Mouse (Mus musculus) neural tube, embryonic 12.5 days (tissue): ENCODE measurements around the gene Ntmt1. TPM values are rescaled to one million over a fixed set of nuclear protein-coding genes. Genes with fewer than 3 reads are reported as not detected.
A peak's percentile ranks its signal among the peaks of the same experiment; 100 is the strongest.

Experiments
- ATAC-seq: fragments of 200-750 bp; cut with Nextera tagmentation; 2 replicates; pipeline ENCODE4 v1.8.0; 2017; ENCODE audit warnings: low read depth, mild to moderate bottlenecking, moderate TSS enrichment, moderate library complexity; ENCODE audit not compliant: low FRiP score
- H3K27ac ChIP-seq: fragments of 300-500 bp; sonication (generic); 2 replicates; pipeline ENCODE4 v1.5.1; 2016
- H3K27me3 ChIP-seq: fragments of 300-500 bp; sonication (generic); replicated peaks from 2 replicates; pipeline ENCODE4 v1.6.1; 2016; ENCODE audit warnings: mild to moderate bottlenecking
- H3K36me3 ChIP-seq: fragments of 300-500 bp; sonication (generic); 2 replicates; pipeline ENCODE4 v1.6.1; 2016; ENCODE audit warnings: mild to moderate bottlenecking
- H3K4me1 ChIP-seq: fragments of 300-500 bp; sonication (generic); 2 replicates; pipeline ENCODE4 v1.6.1; 2016
- H3K4me2 ChIP-seq: fragments of 300-500 bp; sonication (generic); replicated peaks from 2 replicates; pipeline ENCODE4 v1.6.1; 2016; ENCODE audit warnings: mild to moderate bottlenecking
- H3K4me3 ChIP-seq: fragments of 300-500 bp; sonication (generic); 2 replicates; pipeline ENCODE4 v1.5.1; 2016
- H3K9ac ChIP-seq: fragments of 300-500 bp; sonication (generic); 2 replicates; pipeline ENCODE4 v1.6.1; 2016; ENCODE audit warnings: mild to moderate bottlenecking
- H3K9me3 ChIP-seq: fragments of 300-500 bp; sonication (generic); 2 replicates; pipeline ENCODE4 v1.6.1; 2016; ENCODE audit warnings: mild to moderate bottlenecking
- WGBS: fragments of 180-500 bp; shearing (Covaris S2); methylation state at CpG from one replicate; pipeline ENCODE4 v1.1.7; 2016; 5-methylcytosine and 5-hydroxymethylcytosine counted together
- polyA plus RNA-seq: library from polyadenylated mRNA; unstranded; fragments of >200 nt; fragmentation: Nextera tagmentation; extraction: Ambion mirVana; gene quantifications from 2 replicates; pipeline ENCODE4 v1.2.1, GENCODE M21; 2016

Ntmt1 gene
- polyA plus RNA-seq, 1 experiment from 2014 or later: 111 TPM

DNA sequence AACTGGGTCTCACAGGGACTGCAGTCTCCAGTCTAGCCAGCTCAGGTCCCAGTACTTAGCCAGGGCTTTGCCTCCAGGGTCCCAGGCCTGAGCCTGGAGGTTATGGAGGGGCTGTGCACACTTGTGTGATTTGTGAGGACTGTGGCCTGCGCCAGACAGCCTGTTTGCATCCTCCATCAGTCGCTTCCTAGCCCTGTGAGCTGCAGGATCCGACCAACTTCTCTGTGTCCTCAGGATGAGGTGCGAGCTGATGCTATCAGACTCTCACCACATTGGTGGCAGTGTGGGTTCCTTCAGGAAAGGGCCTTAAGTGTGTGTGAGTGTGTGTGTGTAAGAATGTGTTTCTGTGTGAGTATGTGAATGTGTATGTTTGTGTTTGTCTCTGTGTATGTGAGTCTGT is 20.2 kb upstream of the Ntmt1 start:
- 53% methylated on average over 4 of the region's 4 CpGs for WGBS
- no peaks in the 10 kb centered on the region for H3K27me3 ChIP-seq
- H3K9ac ChIP-seq: peak overlapping the region; percentile 40; the same call in 1 of the 2 replicates
- H3K4me2 ChIP-seq: 0 out of 2 replicates have a peak overlapping the region, but pooled peaks have one; percentile 8
- no peak overlapping the region for H3K4me3 ChIP-seq
- no peaks in the 10 kb centered on the region for H3K36me3 ChIP-seq
- H3K27ac ChIP-seq: peak overlapping the region; percentile 4; the same call in 1 of the 2 replicates
- no peak for ATAC-seq
- H3K9me3 ChIP-seq: no peaks in the 10 kb centered on the region
- peaks cover 42% of the 10 kb centered on the region for H3K4me1 ChIP-seq

DNA sequence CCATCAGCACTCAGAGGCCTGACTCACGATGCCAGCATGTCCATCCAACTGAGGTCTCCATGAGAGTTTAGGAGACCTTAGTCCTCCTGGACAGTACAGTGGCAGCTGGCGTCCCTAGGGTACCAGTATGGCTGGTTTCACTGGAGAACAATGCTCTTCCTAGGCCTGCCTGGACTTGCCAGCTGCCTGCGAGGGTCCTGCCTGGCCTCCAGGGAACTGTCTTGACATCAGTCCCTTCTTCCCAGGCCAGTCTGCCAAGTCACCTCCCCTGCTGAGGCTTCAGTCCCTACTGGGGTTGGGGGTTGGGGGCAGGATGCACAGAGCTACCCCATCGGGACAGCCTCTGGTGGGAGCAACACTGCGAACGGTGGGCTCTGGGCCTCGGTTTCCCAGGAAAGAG is 15.6 kb upstream of the Ntmt1 start:
- H3K9ac ChIP-seq: no peak overlapping the region
- 85% methylated on average over 7 of the region's 7 CpGs for WGBS

DNA sequence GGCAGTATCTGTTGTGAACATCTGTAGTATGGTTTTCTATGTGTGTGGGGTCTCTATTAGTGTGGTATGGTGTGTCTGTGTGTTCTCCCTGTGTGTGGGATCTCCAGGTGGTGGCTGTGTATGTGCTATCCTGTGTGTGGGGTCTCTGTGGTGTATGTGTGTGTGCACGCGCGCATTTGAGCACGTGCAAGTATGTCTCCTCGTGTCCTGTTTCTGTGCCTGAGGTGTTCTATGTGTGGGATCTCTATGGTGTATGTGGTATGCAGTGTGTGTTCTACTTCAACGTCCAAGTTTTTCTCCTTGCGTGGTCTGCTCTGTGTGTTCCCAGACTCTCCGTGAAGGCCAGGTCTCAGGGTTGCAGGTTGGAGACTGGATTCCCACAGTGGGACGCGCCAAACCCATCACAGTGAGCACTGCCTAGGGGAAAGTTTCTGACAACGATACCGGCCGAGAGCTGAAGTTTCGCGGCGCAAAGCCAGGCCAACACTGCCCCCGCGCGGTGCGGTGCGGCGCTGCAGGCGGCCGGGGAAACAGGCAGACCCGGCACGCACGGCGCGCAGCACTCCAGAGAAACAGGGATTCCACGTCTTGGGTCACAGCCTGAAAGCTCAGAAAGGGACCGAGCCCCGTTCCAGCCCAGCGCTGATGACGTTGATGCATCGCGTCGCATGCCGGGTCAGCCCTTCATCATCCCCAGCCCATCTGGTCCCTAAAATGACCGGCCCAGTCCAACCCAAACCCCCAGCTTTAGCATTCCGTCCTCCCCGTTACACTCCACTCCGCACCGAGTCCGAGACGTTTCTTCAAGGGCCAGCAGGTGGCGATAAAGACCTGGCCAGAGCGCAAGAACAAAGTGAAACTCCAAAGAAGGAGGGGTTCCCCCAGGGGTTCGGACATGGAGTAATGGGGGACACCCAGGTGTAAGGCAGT is 13.2 kb upstream of the Ntmt1 start:
- H3K4me3 ChIP-seq: peak overlapping the region; percentile 27
- 5% methylated on average over 48 of the region's 48 CpGs for WGBS
- H3K9ac ChIP-seq: peak overlapping the region; percentile 44; the same call in 1 of the 2 replicates
- peak; percentile 68 for ATAC-seq
- H3K4me2 ChIP-seq: peak overlapping the region; percentile 60
- H3K36me3 ChIP-seq: no peaks in the 10 kb centered on the region
- peaks cover 26% of the 10 kb centered on the region for H3K4me1 ChIP-seq
- H3K27ac ChIP-seq: 0 out of 2 replicates have a peak overlapping the region, but pooled peaks have one; percentile 2
- no peaks in the 10 kb centered on the region for H3K9me3 ChIP-seq
- no peaks in the 10 kb centered on the region for H3K27me3 ChIP-seq

More for the DNA sequence above, 15.6 kb upstream of the Ntmt1 start:
- no peak overlapping the region for H3K4me3 ChIP-seq
- no peak overlapping the region for H3K27ac ChIP-seq
- no peaks in the 10 kb centered on the region for H3K36me3 ChIP-seq
- no peaks in the 10 kb centered on the region for H3K9me3 ChIP-seq
- no peaks in the 10 kb centered on the region for H3K27me3 ChIP-seq
- H3K4me1 ChIP-seq: peaks cover 32% of the 10 kb centered on the region
- no peak for ATAC-seq
- no peak overlapping the region for H3K4me2 ChIP-seq

DNA sequence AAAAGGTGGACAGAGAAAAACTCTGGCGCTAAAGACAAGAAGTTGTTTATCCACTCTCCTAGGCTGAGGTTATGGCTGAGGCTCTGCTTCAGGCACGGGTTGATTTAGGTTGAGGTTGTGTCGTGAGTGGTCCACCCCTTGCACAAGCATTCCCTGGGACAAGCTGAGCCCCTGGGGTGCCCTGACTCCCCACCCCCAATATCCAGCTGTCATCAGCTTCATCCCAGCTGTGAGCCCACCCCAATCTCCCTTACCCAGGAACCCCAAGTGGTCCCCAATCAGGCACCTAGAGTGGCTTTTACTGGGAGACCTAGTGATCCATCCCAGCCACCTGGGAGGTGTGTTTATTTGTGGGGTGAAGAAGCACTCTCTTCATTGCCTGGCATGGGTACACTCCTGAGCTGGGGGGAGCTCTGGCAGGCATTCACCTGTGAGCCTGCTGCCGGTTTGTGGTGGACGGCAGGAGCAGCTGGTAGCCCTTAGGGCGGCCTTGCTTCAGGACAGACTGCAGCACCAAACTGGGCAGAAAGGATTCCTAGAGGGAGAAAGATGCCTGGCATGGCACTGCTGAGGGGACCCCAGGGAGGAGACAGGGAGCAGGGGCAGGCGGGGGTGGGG is 12.2 kb upstream of the Ntmt1 start:
- no peak overlapping the region for H3K27ac ChIP-seq
- no peak for ATAC-seq
- peaks cover 26% of the 10 kb centered on the region for H3K4me1 ChIP-seq
- no peaks in the 10 kb centered on the region; the same call in 1 of the 2 replicates for H3K27me3 ChIP-seq
- H3K9me3 ChIP-seq: no peaks in the 10 kb centered on the region
- 56% methylated on average over 7 of the region's 7 CpGs for WGBS
- peak overlapping the region; percentile 27; the same call in 1 of the 2 replicates for H3K4me3 ChIP-seq
- H3K36me3 ChIP-seq: no peaks in the 10 kb centered on the region
- H3K4me2 ChIP-seq: peak overlapping the region; percentile 60
- H3K9ac ChIP-seq: no peak overlapping the region

DNA sequence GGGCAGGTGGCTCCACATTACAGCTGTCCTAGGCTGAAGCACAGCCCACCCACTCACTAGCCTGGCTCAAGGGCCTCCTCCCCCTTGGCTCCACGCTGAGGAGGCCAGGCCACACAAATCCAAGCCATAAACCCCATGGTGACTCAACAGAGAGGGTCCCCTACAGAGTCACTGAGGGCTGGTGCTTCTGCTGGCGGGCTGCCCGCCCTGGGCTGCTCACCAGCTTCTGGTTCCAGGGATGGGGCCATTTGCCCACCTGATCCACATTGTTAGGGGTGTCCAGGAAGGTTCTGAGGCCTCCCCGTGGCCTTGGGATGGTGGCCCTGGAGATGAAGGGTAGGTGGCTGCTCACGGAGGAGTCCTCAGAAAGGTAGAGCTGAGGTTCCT is 11.7 kb upstream of the Ntmt1 start:
- WGBS: 38% methylated on average over 5 of the region's 5 CpGs
- Histone ChIP-seq H3K27ac (no peak overlapping the region), H3K9ac (peak overlapping the region; percentile 23; the same call in 1 of the 2 replicates), H3K27me3 (peaks cover 3% of the 10 kb centered on the region), H3K36me3 (no peaks in the 10 kb centered on the region), H3K4me2 (peak overlapping the region; percentile 50), H3K4me1 (peaks cover 29% of the 10 kb centered on the region), H3K9me3 (no peaks in the 10 kb centered on the region), H3K4me3 (no peak overlapping the region)
- ATAC-seq: peak; percentile 18; the same call in 1 of the 2 replicates

DNA sequence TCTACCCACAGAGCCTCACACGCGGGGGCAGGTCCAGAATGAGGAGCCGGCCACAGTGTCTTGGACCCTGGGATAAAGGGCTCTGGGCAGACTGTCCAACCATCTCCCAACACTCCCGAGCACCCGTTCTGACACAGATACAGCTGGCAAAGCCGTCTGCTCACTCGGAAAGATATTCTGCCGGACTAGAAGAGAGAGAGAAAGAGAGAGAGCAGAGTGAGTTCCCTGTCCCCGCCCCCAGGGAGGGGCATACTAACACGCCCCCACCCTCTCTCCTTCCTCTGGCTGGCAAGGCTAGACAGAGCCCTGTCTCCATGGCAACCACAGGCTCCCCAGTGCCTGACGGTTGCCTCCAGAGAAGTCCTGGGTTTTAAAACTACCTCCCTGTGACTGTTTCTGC is 11.2 kb upstream of the Ntmt1 start:
- peaks cover 34% of the 10 kb centered on the region for H3K4me1 ChIP-seq
- H3K36me3 ChIP-seq: no peaks in the 10 kb centered on the region
- H3K9me3 ChIP-seq: no peaks in the 10 kb centered on the region
- H3K9ac ChIP-seq: peak overlapping the region; percentile 23; the same call in 1 of the 2 replicates
- no peak overlapping the region for H3K4me3 ChIP-seq
- WGBS: 4% methylated on average over 11 of the region's 11 CpGs
- peak; percentile 59 for ATAC-seq
- H3K27me3 ChIP-seq: peaks cover 8% of the 10 kb centered on the region
- H3K4me2 ChIP-seq: peak overlapping the region; percentile 50
- H3K27ac ChIP-seq: no peak overlapping the region

DNA sequence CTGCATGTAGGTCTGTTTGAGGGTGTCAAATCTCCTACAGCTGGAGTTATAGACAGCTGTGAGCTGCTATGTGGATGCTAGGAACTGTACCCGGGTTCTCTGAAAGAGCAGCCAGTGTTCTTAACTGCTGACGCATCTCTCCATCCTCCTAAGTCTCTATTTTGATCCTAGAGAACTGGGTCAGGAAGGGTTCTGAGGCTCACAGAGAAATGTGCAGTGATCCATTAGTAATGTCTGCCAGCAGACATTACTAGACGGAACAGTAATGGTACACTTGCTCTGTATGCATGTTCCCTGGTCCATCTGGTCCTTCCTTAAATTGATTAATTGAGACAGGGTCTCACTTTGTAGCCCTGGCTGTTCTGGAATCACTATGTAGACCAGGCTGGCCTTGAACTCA is 8.2 kb upstream of the Ntmt1 start:
- H3K9me3 ChIP-seq: no peaks in the 10 kb centered on the region
- no peak overlapping the region for H3K27ac ChIP-seq
- no peak overlapping the region for H3K4me3 ChIP-seq
- H3K9ac ChIP-seq: no peak overlapping the region
- ATAC-seq: no peak
- 82% methylated on average over 3 of the region's 3 CpGs for WGBS
- H3K4me1 ChIP-seq: peaks cover 36% of the 10 kb centered on the region
- H3K4me2 ChIP-seq: no peak overlapping the region
- H3K27me3 ChIP-seq: peaks cover 24% of the 10 kb centered on the region
- H3K36me3 ChIP-seq: no peaks in the 10 kb centered on the region

DNA sequence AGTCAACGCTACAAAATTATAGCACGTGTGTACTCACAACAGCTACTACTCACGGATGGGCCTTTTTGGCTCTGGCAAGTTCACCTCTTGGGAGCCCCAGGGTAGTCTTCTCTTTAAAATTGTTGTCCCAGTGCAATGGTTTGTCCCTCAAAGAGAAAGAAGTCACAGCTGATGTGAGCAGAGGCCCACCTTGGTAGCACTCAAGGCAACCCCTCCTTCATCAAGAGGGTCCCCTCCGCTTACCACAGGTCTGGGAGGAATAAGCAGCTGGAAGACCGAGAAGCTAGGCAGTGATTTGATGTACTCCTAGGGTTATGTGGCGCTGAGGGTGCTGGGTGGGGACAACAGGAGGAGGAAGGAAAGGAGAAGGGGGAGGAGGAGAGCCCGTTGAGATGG is 7.0 kb upstream of the Ntmt1 start:
- H3K4me2 ChIP-seq: peak overlapping the region; percentile 95
- peak overlapping the region; percentile 40; the same call in 1 of the 2 replicates for H3K4me3 ChIP-seq
- H3K27ac ChIP-seq: no peak overlapping the region
- 30% methylated on average over 7 of the region's 7 CpGs for WGBS
- peaks cover 27% of the 10 kb centered on the region for H3K4me1 ChIP-seq
- peaks cover 24% of the 10 kb centered on the region for H3K27me3 ChIP-seq
- H3K9ac ChIP-seq: peak overlapping the region; percentile 61
- H3K36me3 ChIP-seq: no peaks in the 10 kb centered on the region
- ATAC-seq: no peak
- no peaks in the 10 kb centered on the region for H3K9me3 ChIP-seq

GRCm38 (mm10) chr2:30801067-30801852 is 6.4 kb upstream of the Ntmt1 start:
- H3K9me3 ChIP-seq: no peaks in the 10 kb centered on the region
- H3K4me1 ChIP-seq: peaks cover 21% of the 10 kb centered on the region
- peak overlapping the region; percentile 40 for H3K4me3 ChIP-seq
- peak overlapping the region; percentile 95 for H3K4me2 ChIP-seq
- under 1% methylated on average over 77 of the region's 77 CpGs for WGBS
- H3K36me3 ChIP-seq: no peaks in the 10 kb centered on the region
- 0 out of 2 replicates have a peak, but pooled peaks have one; percentile 23 for ATAC-seq
- peaks cover 24% of the 10 kb centered on the region for H3K27me3 ChIP-seq
- H3K9ac ChIP-seq: peak overlapping the region; percentile 61
- H3K27ac ChIP-seq: no peak overlapping the region

DNA sequence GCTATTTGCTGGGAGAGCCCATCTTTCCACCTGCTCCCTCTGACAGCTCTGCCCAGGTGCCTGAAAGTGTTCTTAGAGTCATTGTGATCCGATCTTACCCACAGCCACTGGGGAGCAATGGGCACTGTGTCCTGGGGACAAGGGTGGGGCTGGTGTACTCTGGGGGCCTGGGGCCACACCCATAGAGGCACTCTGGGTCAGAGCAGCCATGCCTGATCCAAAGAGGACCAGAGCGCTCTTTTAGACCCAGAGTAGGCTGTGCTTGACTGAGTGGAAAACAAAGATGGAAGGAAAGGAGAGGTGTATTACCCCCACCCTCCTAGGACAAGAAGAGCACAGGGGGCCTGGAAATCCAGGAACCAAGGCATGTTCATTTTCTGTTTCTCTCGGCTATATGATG is 4.0 kb upstream of the Ntmt1 start, which contains the start of gene 1700001O22Rik:
1700001O22Rik (minus strand) TSS at position 58 of the 400 bp plus-strand sequence.
- H3K9ac ChIP-seq: no peak within 1 kb of the TSS
- no peak within 1 kb of the TSS for H3K4me3 ChIP-seq
- H3K36me3 ChIP-seq: no peaks in the 10 kb centered on the region
- ATAC-seq: no peak
- peaks cover 24% of the 10 kb centered on the region for H3K27me3 ChIP-seq
- no peaks in the 10 kb centered on the region for H3K9me3 ChIP-seq
- peaks cover 19% of the 10 kb centered on the region for H3K4me1 ChIP-seq
- no peak within 1 kb of the TSS for H3K4me2 ChIP-seq
- H3K27ac ChIP-seq: no peak within 1 kb of the TSS
- WGBS: 88% methylated on average over 3 of the region's 3 CpGs

GRCm38 (mm10) chr2:30805983-30806382 is 1.6 kb upstream of the Ntmt1 start:
- Histone ChIP-seq H3K27me3 (peaks cover 20% of the 10 kb centered on the region), H3K9ac (no peak overlapping the region), H3K4me1 (peaks cover 35% of the 10 kb centered on the region), H3K4me2 (no peak overlapping the region), H3K27ac (no peak overlapping the region), H3K36me3 (no peaks in the 10 kb centered on the region), H3K9me3 (no peaks in the 10 kb centered on the region), H3K4me3 (no peak overlapping the region)
- 95% methylated on average over 2 of the region's 2 CpGs for WGBS
- no peak for ATAC-seq
